Mouse (Mus musculus) intestine, postnatal 0 days (tissue): ENCODE results near the gene Gm10563. TPM values are rescaled to one million over a fixed set of nuclear protein-coding genes. Genes with fewer than 3 reads are reported as not detected.
"Not testable (repeated sequence)": the region's sequence is repeated elsewhere in the genome, so short reads cannot be mapped to it uniquely, and the experiment has no call there.

Source experiments
- ATAC-seq: fragments of 200-750 bp; cut with Nextera tagmentation; 2 replicates; pipeline ENCODE4 v1.8.0; 2017; ENCODE audit warnings: mild to moderate bottlenecking, moderate TSS enrichment, moderate library complexity
- H3K27ac ChIP-seq: fragments of 300-500 bp; sonication (generic); 2 replicates; pipeline ENCODE4 v1.5.1; 2014; ENCODE audit warnings: mild to moderate bottlenecking, low read depth, low read length, moderate library complexity
- H3K27me3 ChIP-seq: fragments of 300-500 bp; sonication (generic); replicated peaks from 2 replicates; pipeline ENCODE4 v1.6.1; 2014; ENCODE audit warnings: low read length, mixed read lengths; ENCODE audit not compliant: control insufficient read depth, insufficient read depth
- H3K36me3 ChIP-seq: fragments of 300-500 bp; sonication (generic); 2 replicates; pipeline ENCODE4 v1.6.1; 2014; ENCODE audit warnings: mild to moderate bottlenecking, moderate library complexity; ENCODE audit not compliant: control insufficient read depth, insufficient read depth
- H3K4me1 ChIP-seq: fragments of 300-500 bp; sonication (generic); replicated peaks from 2 replicates; pipeline ENCODE4 v1.6.1; 2014; ENCODE audit warnings: antibody characterized with exemption, low read length, mixed read lengths; ENCODE audit not compliant: control insufficient read depth, insufficient read depth
- H3K4me2 ChIP-seq: fragments of 300-500 bp; sonication (generic); replicated peaks from 2 replicates; pipeline ENCODE4 v1.6.1; 2014; ENCODE audit warnings: low read depth, mild to moderate bottlenecking, moderate library complexity
- H3K4me3 ChIP-seq: fragments of 300-500 bp; sonication (generic); 2 replicates; pipeline ENCODE4 v1.5.1; 2014; ENCODE audit warnings: low read depth, low read length
- H3K9ac ChIP-seq: fragments of 300-500 bp; sonication (generic); 2 replicates; pipeline ENCODE4 v1.6.1; 2014; ENCODE audit warnings: mild to moderate bottlenecking, low read depth, low read length
- H3K9me3 ChIP-seq: fragments of 300-500 bp; sonication (generic); 2 replicates; pipeline ENCODE4 v1.6.1; 2016; ENCODE audit warnings: mixed run types; ENCODE audit not compliant: control insufficient read depth
- CTCF ChIP-seq: sonication (generic); IDR thresholded peaks from 2 replicates; pipeline ENCODE4 v1.5.1; 2016; ENCODE audit warnings: low read depth, mild to moderate bottlenecking, control low read depth, antibody characterized with exemption, moderate library complexity
- WGBS: fragments of 180-500 bp; shearing (Covaris S2); extraction: QIAGEN DNeasy Blood & Tissue Kit; methylation state at CpG from one replicate; pipeline ENCODE4 v1.1.7; 2014; 5-methylcytosine and 5-hydroxymethylcytosine counted together
- polyA plus RNA-seq: library from polyadenylated mRNA; unstranded; fragments of >200 nt; fragmentation: Nextera tagmentation; extraction: Ambion mirVana; gene quantifications from 2 replicates; pipeline ENCODE4 v1.2.1, GENCODE M21; 2015

Gene Gm10563
- polyA plus RNA-seq, 1 experiment from 2014 or later: not detected

GRCm38 (mm10) chr4:155575521-155575920 is 69.7 kb downstream of the Gm10563 start:
- 86% methylated on average over 8 of the region's 8 CpGs for WGBS

GRCm38 (mm10) chr4:155574931-155575330 is 70.3 kb downstream of the Gm10563 start:
- 75% methylated on average over 11 of the region's 11 CpGs for WGBS
- Histone ChIP-seq H3K27me3 (no peaks in the 10 kb centered on the region), H3K4me2 (no peak overlapping the region), H3K9me3 (no peaks in the 10 kb centered on the region), H3K9ac (no peak overlapping the region), H3K36me3 (peaks cover 19% of the 10 kb centered on the region), H3K27ac (no peak overlapping the region), H3K4me3 (no peak overlapping the region), H3K4me1 (0 out of 2 replicates have a peak, but pooled peaks cover 3% of the 10 kb centered on the region)
- no peak for ATAC-seq
- no peak for TF ChIP-seq CTCF

More at GRCm38 (mm10) chr4:155575521-155575920, 69.7 kb downstream of the Gm10563 start:
- Histone ChIP-seq H3K9ac (no peak overlapping the region), H3K9me3 (no peaks in the 10 kb centered on the region), H3K4me2 (no peak overlapping the region), H3K27ac (no peak overlapping the region), H3K27me3 (no peaks in the 10 kb centered on the region), H3K4me1 (0 out of 2 replicates have a peak, but pooled peaks cover 3% of the 10 kb centered on the region), H3K4me3 (no peak overlapping the region), H3K36me3 (peaks cover 19% of the 10 kb centered on the region)
- ATAC-seq: no peak
- no peak for TF ChIP-seq CTCF

- H3K4me1 ChIP-seq: 0 out of 2 replicates have a peak, but pooled peaks cover 3% of the 10 kb centered on the region
- no peak overlapping the region for H3K9ac ChIP-seq
- H3K27me3 ChIP-seq: no peaks in the 10 kb centered on the region
- no peak for ATAC-seq
- 80% methylated on average over 9 of the region's 9 CpGs for WGBS
- no peak for TF ChIP-seq CTCF
- H3K36me3 ChIP-seq: peaks cover 11% of the 10 kb centered on the region
- H3K4me2 ChIP-seq: no peak overlapping the region
- no peak overlapping the region for H3K4me3 ChIP-seq
- H3K9me3 ChIP-seq: no peaks in the 10 kb centered on the region
- H3K27ac ChIP-seq: 0 out of 2 replicates have a peak overlapping the region, but pooled peaks have one; percentile 3
These were observed 71.3 kb downstream of the Gm10563 start for GRCm38 (mm10) chr4:155573876-155574275.

GRCm38 (mm10) chr4:155573155-155573554 is 72.1 kb downstream of the Gm10563 start:
- no peak for TF ChIP-seq CTCF
- Histone ChIP-seq H3K9me3 (no peaks in the 10 kb centered on the region), H3K4me3 (no peak overlapping the region), H3K9ac (no peak overlapping the region), H3K27ac (no peak overlapping the region), H3K4me2 (no peak overlapping the region), H3K27me3 (no peaks in the 10 kb centered on the region), H3K36me3 (peaks cover 11% of the 10 kb centered on the region), H3K4me1 (0 out of 2 replicates have a peak, but pooled peaks cover 3% of the 10 kb centered on the region)
- 94% methylated on average over 2 of the region's 2 CpGs for WGBS
- no peak for ATAC-seq

- H3K27me3 ChIP-seq: no peaks in the 10 kb centered on the region
- H3K9me3 ChIP-seq: no peaks in the 10 kb centered on the region
These were observed 73.8 kb downstream of the Gm10563 start for GRCm38 (mm10) chr4:155571442-155571841.

GRCm38 (mm10) chr4:155570315-155570714 is 74.9 kb downstream of the Gm10563 start:
- not testable (repeated sequence) for H3K4me2 ChIP-seq, H3K9ac ChIP-seq, H3K36me3 ChIP-seq, H3K9me3 ChIP-seq, ATAC-seq, H3K4me1 ChIP-seq, H3K27me3 ChIP-seq, H3K27ac ChIP-seq, H3K4me3 ChIP-seq
- 48% methylated on average over 11 of the region's 11 CpGs for WGBS

More at GRCm38 (mm10) chr4:155571442-155571841, 73.8 kb downstream of the Gm10563 start:
- Histone ChIP-seq H3K4me2 (no peak overlapping the region), H3K9ac (no peak overlapping the region), H3K4me1 (0 out of 2 replicates have a peak, but pooled peaks cover 3% of the 10 kb centered on the region), H3K27ac (peak overlapping the region; percentile 37), H3K4me3 (no peak overlapping the region), H3K36me3 (no peaks in the 10 kb centered on the region)
- WGBS: 43% methylated on average over 2 of the region's 2 CpGs
- no peak for TF ChIP-seq CTCF
- ATAC-seq: no peak
